Mouse (Mus musculus): ENCODE measurements around the gene Zfand4. TPM values are rescaled to one million over a fixed set of nuclear protein-coding genes. Genes with fewer than 3 reads are reported as not detected.
"Not testable (repeated sequence)": the region's sequence is repeated elsewhere in the genome, so short reads cannot be mapped to it uniquely, and the experiment has no call there.

The Zfand4 gene
- 0.15 and 0.40 TPM in 2 replicates for polyA plus RNA-seq (2012; rRNA removed)

DNA sequence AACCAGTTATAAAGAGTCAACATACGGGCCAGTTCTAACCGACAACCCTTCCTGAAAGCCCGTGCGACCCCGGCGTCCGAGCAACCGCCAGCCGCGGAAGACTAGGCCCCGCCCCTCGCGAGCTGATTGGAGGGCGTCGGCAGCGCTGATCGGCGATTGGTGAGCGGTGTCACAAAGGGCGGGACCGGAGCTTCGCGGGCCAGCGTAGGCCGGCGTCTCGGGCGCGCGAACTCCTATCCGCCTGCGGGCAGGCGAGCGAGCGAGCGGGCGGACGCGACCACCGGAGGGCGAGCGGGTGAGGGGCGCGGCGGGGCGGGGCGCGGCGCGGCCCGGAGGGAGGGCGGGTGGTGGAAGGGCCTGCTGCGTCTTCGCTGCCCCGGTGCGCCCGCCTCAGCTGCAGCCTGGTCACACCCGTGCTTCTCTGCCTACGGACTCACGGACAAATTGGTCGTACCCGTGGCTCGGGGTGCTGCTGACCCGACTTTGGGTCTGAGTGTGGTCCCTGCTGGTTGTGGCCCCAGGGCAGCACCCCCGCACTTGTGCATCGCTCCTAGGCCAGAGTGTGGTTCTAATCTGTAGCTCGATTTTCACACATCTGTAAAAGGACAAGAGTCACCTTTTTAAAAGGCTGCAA lies at the start of gene Zfand4:
Gene Zfand4, plus strand, starts transcription at position 205 of the 634 bp plus-strand sequence.
- whole genome bisulfite sequencing: under 1% methylated on average over 67 of the region's 67 CpGs
- DNase-seq (ENCODE audit: low read depth, low spot score): peak; percentile 60

DNA sequence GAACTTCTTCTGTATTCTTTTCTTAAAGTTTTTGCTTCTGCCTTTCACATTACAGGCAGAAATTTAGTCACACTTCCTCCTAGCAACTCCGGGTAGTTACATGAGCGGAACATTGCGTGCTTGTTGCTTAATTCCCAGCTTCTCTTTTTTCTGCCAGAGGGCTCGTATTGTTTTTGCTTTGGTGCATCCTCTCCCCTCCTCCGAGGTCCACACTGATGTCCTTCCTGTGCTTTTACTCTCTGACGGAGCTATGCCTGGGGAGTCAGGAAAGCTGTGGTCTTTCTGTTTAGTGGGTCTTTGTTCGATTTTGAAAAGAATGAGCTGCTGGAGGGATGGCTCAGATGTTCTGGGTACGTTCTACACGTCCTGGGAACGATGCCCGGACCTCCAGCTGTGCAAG lies 36.3 kb upstream of the Zfand4 start:
- WGBS: 78% methylated on average over 11 of the region's 11 CpGs
- DNase-seq (ENCODE audit: low read depth, low spot score): no peak

GRCm38 (mm10) chr6:116228785-116229525 lies 35.1 kb upstream of the Zfand4 start:
- peak; percentile 22 for DNase-seq (ENCODE audit: low read depth, low spot score)
- 62% methylated on average over 12 of the region's 12 CpGs for WGBS

DNA sequence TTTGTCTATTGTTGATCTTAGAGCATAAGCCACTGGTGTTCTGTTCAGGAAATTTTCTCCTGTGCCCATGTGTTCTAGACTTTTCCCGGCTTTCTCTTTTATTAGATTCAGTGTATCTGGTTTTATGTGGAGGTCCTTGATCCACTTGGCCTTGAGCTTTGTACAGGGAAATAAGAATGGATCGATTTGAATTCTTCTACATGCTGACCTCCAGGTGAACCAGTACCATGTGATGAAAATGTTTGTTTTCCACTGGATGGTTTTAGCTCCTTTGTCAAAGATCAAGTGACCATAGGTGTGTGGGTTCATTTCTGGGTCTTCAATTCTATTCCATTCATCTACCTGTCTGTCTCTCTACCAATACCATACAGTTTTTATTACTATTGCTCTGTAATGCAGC lies 29.2 kb upstream of the Zfand4 start:
- WGBS: 79% methylated on average over 2 of the region's 2 CpGs
- not testable (repeated sequence) for DNase-seq (ENCODE audit: low read depth, low spot score)

DNA sequence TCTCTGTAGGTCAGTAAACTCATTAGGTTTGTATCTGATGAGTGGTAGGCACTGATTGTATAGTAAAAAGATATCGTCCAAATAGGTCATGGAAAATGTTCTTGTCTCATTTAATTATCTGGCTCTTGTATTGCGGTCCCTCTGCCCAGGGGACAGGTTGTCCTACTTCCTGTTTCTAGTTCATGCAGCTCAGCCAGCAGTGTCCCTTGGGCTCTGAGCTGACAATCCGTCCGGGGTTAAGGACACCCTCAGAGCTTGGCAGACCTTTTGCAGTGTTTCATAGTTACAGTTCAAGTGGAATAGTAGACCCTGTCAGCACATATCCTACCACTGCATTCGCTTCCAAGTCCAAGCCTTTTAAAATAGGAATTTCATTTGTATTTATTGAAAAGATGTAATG lies 28.7 kb upstream of the Zfand4 start:
- no peak for DNase-seq (ENCODE audit: low read depth, low spot score)
- 89% methylated on average over 5 of the region's 5 CpGs for WGBS

DNA sequence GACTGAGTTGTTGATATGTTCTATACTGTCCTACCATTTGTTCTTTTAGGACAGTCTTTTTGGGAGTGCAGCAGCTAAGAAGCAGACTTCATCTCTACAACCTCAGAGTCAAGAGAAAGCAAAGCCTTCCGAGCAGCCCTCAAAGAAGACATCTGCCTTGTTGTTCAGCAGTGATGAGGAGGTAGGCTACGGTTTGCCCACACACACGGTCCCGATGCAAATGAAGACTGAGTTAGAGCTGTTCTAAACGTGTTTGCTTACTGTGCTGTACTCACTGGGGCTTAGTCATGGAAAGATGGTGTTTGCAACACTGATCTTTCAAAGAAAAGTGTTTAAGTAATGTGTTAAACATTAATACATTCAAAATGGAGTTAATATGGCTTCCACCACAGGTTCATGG lies 25.9 kb upstream of the Zfand4 start:
- 91% methylated on average over 5 of the region's 5 CpGs for WGBS
- DNase-seq (ENCODE audit: low read depth, low spot score): no peak

DNA sequence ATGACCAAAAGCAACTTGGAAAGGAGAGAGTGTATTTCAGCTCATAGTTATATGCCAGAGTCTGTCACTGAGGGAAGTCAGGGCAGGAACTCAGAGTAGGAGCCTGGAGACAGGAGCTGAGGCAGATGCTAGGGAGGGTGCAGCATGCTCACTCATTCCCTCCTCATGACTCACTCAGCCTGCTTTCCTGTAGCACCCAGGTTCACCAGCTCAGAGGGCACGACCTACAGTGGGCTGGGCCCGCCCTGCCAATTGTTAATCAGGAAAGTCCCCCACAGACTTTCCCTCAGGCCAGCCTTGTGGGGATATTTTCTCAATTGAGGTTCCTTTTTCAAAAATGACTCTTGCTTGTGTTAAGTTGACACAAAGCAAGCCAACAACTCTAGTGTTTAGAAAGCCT lies 23.7 kb upstream of the Zfand4 start:
- whole genome bisulfite sequencing: 73% methylated on average over 2 of the region's 2 CpGs
- no peak for DNase-seq (ENCODE audit: low read depth, low spot score)

DNA sequence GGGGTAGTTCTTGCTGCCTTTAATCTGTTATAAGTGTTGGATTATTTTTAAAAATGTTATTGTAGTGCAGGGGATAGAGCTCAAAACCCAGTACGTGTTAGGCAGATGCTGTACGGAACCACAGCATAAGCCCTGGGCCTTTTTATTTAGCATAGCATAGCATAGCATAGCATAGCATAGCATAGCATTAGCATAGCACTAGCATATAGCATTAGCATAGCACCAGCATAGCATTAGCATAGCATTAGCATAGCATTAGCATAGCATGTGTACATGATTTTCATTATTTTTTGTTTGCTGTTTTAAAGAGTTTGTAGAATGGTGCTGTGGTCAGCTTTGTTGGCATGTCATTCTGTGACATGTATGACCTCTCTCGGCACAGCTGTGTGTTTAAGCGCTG lies 4.4 kb upstream of the Zfand4 start:
- DNase-seq (ENCODE audit: low read depth, low spot score): no peak
- 97% methylated on average over 4 of the region's 4 CpGs for WGBS

DNA sequence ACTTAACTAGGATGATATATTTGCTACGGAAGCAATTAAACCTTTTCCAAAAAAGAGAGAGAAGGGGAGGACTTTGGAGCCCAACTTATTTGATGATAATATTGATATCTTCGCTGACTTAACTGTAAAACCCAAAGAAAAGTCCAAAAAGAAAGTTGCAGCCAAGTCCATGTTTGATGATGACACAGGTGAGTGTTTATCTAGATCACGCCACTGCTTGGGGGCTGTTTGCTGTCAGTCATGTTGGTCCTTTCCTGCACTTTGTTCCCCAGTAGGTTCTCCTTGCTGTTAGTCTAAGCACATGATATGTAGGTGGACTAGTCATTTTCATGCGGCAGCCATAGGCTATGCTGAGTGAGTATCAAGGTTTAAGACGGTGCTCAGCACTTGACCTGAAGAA lies 3.5 kb upstream of the Zfand4 start:
- 91% methylated on average over 5 of the region's 5 CpGs for WGBS
- DNase-seq (ENCODE audit: low read depth, low spot score): no peak

DNA sequence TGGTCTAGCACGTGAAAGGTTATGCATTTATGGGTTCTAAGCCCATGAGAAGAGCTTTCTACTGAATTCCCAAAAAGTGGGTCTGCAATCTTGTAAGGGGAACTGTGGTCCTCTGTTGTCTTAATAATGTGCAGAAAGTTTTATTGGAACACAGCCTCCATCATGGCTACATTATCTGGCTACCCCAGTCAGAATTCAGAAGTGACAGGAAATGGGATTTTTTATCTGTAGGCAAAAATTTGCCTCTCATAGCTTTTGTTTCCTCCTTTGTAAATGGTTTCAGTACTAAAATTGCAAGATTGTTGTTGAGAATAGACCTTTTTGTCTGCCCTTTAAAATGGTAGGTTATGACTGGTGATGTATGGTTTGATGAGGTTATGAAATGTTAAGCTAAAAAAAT lies 1.2 kb upstream of the Zfand4 start:
- DNase-seq (ENCODE audit: low read depth, low spot score): no peak
- 84% methylated on average over 1 of the region's 1 CpGs for WGBS

DNA sequence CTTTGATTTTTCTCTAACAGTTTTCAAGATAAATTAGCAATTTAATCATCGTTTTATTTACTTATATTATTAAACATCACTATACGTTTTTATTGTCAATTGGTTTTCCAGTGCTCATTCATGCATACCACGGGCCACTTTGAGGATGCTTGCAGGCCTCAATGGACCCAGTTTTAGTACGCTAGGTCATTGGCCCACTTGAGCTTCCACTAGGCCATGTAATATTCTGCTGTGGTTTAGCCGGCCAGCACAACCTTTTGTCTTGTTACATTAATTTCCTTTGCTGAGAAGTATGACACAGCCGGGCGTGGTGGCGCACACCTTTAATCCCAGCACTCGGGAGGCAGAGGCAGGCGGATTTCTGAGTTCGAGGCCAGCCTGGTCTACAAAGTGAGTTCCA lies 814 bp downstream of the Zfand4 start:
- 87% methylated on average over 11 of the region's 11 CpGs for WGBS
- DNase-seq (ENCODE audit: low read depth, low spot score): no peak

DNA sequence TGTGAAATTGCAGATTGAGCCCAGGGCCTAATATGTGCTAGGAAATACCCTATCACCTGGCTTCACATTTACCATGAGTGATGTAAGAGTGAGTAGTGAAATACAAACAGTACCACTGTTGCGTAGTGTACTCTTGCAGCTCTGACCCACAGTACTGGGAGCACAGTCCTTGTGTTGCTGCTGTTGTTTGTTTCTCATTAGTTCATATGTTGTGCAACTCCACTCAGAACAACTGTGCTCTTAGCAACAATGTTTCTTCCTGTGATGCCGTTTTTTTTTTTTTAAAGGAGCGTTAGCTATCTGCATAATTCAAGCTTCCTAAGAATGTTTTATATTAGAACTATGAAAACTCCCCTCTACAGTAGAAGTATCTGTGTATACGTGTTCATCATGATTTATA lies 1.6 kb downstream of the Zfand4 start:
- no peak for DNase-seq (ENCODE audit: low read depth, low spot score)
- WGBS: 80% methylated on average over 4 of the region's 4 CpGs

- WGBS: 59% methylated on average over 11 of the region's 11 CpGs
- DNase-seq (ENCODE audit: low read depth, low spot score): no peak
Measured at GRCm38 (mm10) chr6:116266273-116267109, 2.5 kb downstream of the Zfand4 start.

DNA sequence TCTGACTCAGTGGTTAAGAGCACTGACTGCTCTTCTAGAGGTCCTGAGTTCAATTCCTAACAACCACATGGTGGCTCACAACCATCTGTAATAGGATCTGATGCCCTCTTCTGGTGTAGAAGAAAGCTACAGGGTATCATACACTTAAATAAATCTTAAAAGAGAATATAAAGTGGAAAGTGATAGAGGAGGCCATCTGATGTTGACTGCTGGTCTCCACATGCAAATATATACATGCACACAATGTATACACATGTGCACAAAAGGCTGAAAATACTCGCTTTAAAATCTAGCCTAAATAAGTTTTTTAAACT lies 3.0 kb downstream of the Zfand4 start:
- no peak for DNase-seq (ENCODE audit: low read depth, low spot score)
- WGBS: 89% methylated on average over 1 of the region's 1 CpGs

DNA sequence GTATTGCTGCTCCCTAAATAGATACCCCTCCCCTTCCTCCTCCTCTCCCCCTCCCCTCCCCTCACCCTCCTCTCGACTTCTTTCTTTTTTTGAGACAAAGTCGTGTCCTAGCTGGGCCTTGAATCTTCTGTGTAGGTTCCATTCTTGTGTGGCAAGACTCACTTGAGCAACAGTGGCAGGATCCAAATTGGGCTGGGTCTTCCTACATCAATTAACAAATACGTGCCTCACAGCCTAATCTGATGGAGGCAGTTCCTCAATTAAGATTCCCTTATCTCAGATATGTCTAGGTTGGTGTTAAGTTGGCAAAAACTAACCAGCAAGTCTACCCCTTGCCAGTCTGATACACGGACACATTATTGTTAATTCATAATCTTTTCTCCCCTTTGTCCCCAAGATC lies 11.7 kb downstream of the Zfand4 start:
- DNase-seq (ENCODE audit: low read depth, low spot score): no peak
- WGBS: 72% methylated on average over 4 of the region's 4 CpGs

DNA sequence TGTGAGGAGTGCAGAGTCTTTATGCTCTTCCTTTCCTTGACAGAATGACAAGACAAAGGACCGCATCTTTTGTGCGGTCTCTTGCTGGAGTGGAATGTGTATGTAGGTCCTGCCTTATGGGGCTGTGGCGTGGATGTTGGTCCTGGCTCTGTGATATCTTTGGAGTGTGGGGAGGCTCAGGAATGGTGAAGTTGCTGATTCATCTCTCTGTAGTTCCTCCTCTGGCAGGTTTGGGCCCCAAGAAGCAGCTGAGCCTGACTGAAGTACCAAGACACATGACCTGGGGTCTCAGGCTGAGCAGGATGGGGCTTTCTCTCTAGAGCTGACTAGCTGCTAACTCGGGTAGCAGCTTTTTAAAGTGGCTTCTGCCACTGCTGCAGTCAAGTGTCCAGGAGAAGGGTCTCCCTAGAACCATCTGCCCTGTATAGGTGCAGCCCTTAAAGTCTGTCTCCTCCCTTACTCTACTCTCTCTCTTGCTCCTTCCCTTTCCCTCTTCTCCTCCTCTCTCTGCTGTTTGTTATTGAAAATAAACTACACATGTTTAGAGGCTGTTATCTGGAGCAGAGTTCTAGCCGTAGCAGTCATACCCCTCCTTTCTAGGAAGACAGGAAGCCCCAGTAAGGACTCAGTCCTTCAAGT lies 14.8 kb downstream of the Zfand4 start:
- no peak for DNase-seq (ENCODE audit: low read depth, low spot score)
- WGBS: 78% methylated on average over 5 of the region's 5 CpGs

DNA sequence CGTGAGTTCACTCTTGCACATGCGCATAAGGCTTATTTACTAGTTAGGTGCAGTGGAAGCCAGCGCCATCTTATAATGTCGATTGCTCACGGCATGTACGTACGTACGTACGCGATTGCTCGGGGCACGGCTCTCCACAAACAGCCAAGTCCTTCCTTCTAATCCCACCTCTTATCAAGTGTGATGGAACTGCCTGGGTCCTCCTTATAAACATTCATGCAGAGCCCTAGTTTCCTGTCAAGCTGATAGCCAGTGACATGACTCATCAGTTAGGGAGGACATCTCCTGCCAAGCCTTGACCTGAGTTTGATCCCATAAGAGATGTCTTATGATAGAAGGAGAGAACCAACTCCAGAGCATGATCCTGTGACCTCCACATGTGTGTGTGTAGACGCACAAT lies 17.0 kb downstream of the Zfand4 start:
- WGBS: 97% methylated on average over 13 of the region's 13 CpGs
- no peak for DNase-seq (ENCODE audit: low read depth, low spot score)

DNA sequence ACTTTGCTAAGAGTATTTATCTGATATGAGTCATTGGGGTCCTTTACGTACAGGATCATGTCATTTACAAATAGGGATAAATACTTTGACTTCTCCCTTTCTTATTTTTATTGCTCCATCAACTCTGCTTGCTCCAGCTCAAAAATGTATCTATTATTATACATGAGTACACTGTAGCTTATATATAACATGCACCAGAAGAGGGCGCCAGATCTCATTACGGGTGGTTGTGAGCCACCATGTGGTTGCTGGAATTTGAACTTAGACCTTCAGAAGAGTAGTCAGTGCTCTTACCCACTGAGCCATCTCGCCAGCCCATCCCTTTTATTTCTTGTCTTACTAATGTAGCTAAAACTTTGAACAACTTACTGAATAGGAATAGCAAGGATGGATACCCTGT lies 18.5 kb downstream of the Zfand4 start:
- no peak for DNase-seq (ENCODE audit: low read depth, low spot score)
- WGBS: 57% methylated on average over 4 of the region's 4 CpGs

DNA sequence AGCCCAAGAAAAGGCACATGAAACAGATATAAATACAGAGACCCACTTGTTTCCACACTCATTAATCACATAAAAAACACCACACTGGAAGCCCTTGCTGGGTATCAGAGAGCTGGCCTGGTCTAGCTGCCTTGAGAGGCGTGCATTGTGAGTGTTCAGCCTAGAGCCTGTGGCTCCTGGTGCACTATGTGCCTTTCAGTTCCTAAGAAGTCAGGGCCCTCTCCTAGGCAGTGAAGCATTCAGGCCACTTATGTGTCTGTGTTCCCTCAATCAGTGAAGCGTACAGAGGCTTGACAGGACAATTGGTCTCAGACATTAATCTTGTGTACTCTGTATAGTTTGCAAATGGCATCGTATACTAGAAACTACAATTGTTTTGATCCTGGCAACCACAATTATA lies 19.3 kb downstream of the Zfand4 start:
- WGBS: 85% methylated on average over 3 of the region's 3 CpGs
- no peak for DNase-seq (ENCODE audit: low read depth, low spot score)

DNA sequence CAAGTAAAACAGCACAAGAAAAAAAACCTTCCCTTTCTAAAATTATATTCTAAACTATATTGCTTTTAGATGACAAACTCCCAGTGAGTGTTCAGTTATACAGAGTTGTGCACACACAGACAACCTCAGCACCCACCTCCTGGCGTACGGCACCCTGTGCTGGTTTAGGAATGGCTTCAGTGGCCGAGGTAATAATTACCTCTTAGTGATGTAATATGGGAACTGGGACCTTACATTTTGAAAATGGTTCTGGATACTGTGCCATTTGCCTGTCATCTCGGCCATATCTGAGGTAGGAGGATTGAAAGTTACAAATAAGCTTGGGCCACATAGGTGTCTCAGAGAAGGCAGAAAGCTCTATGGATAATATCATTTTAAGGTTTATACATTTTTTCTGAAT lies 22.3 kb downstream of the Zfand4 start:
- DNase-seq (ENCODE audit: low read depth, low spot score): no peak
- 60% methylated on average over 4 of the region's 4 CpGs for WGBS

Data from large intestine, adult 2 months (tissue).